Mouse (Mus musculus) neural tube, embryonic 13.5 days (tissue): Measurements from ENCODE around the gene Lhx3. TPM values are rescaled to one million over a fixed set of nuclear protein-coding genes. Genes with fewer than 3 reads are reported as not detected.

Experiments used
- ATAC-seq: fragments of 200-750 bp; cut with Nextera tagmentation; 2 replicates; pipeline ENCODE4 v1.8.0; 2017; ENCODE audit warnings: low read depth, mild to moderate bottlenecking, moderate TSS enrichment, moderate library complexity
- H3K27ac ChIP-seq: fragments of 300-500 bp; sonication (generic); replicated peaks from 2 replicates; pipeline ENCODE4 v1.5.1; 2015; ENCODE audit warnings: moderate library complexity, mild to moderate bottlenecking, inconsistent platforms
- H3K27me3 ChIP-seq: fragments of 300-500 bp; sonication (generic); 2 replicates; pipeline ENCODE4 v1.6.1; 2015; ENCODE audit warnings: mild to moderate bottlenecking, inconsistent platforms
- H3K36me3 ChIP-seq: fragments of 300-500 bp; sonication (generic); 2 replicates; pipeline ENCODE4 v1.6.1; 2015; ENCODE audit warnings: mild to moderate bottlenecking, inconsistent platforms
- H3K4me1 ChIP-seq: fragments of 300-500 bp; sonication (generic); replicated peaks from 2 replicates; pipeline ENCODE4 v1.6.1; 2015; ENCODE audit warnings: inconsistent platforms
- H3K4me2 ChIP-seq: fragments of 300-500 bp; sonication (generic); 2 replicates; pipeline ENCODE4 v1.6.1; 2015; ENCODE audit warnings: inconsistent platforms, mild to moderate bottlenecking, moderate library complexity
- H3K4me3 ChIP-seq: fragments of 300-500 bp; sonication (generic); 2 replicates; pipeline ENCODE4 v1.5.1; 2015; ENCODE audit warnings: mild to moderate bottlenecking, inconsistent platforms
- H3K9ac ChIP-seq: fragments of 300-500 bp; sonication (generic); 2 replicates; pipeline ENCODE4 v1.6.1; 2015; ENCODE audit warnings: moderate library complexity, mild to moderate bottlenecking, inconsistent platforms
- H3K9me3 ChIP-seq: fragments of 300-500 bp; sonication (generic); 2 replicates; pipeline ENCODE4 v1.6.1; 2016; ENCODE audit warnings: inconsistent platforms
- WGBS: fragments of 180-500 bp; shearing (Covaris S2); methylation state at CpG from one replicate; pipeline ENCODE4 v1.1.7; 2015; 5-methylcytosine and 5-hydroxymethylcytosine counted together
- polyA plus RNA-seq: library from polyadenylated mRNA; unstranded; fragments of >200 nt; fragmentation: Nextera tagmentation; extraction: Ambion mirVana; gene quantifications from 2 replicates; pipeline ENCODE4 v1.2.1, GENCODE M21; 2015

The Lhx3 gene
- polyA plus RNA-seq, 1 experiment from 2014 or later = 12.5 TPM

DNA sequence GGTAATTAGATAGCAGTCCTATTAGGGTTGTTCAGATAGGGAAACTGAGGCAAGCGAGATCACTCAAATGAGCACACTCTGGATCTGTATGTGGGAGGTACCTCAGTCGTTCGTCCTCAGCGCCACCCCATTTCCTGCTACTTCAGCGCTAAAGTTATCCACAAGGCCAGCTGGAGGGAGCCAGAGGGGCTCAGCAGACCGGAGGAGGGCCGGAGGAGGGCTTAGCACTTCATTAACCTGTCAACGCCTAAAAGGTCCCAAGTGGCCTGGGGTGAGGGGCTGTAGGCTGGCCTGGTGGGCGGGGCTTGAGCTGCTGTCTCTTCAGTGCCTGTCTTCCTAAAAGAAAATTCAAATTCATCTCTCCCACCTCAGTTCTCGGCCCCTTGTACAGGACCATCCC lies 9.6 kb downstream of the Lhx3 start:
- no peak overlapping the region for H3K4me3 ChIP-seq
- no peaks in the 10 kb centered on the region for H3K36me3 ChIP-seq
- ATAC-seq = 0 out of 2 replicates have a peak, but pooled peaks have one; percentile 22
- H3K27ac ChIP-seq = no peak overlapping the region
- under 1% methylated on average over 10 of the region's 10 CpGs for WGBS
- no peak overlapping the region for H3K4me2 ChIP-seq
- no peak overlapping the region for H3K9ac ChIP-seq
- H3K27me3 ChIP-seq = peaks cover 100% of the 10 kb centered on the region
- H3K9me3 ChIP-seq = no peaks in the 10 kb centered on the region
- H3K4me1 ChIP-seq = peaks cover 36% of the 10 kb centered on the region

DNA sequence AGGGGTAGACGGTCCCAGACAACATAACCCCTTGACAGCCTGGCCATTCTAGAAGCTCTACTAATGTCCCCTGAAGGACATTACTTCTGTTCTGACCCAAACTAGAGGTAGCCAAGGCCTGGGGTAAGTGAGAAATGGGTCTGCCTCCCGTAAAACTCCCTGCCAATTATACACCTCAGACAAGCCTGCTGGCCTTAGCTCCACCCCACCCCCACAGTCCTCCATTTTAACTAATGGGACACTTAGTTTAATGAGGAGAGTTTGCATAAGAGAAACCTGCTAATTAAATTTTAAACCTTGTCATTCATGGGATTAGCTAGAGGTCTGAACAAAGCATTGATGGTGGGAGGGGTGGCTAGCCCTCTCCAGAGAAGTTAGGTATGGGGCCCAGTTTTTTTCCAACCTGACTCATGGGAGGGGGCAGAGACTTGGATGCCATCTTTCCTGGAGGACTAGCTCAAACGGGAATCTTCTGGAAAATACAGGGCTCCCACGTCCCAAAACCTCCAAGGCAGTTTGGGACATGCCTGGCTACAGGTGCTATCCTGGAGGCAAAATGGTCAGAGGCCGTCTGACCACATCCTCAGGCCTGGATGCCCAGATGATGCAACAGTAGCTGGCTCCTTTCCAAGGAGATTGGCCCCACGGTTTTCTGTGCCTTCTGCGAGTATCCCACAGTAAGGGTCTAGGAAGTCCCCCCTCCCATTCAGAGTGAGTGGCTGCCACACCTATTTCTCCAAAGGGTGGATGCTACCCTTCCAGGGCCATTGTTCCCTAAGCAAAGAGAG lies 13.3 kb downstream of the Lhx3 start:
- Histone ChIP-seq H3K9ac (no peak overlapping the region), H3K27ac (no peak overlapping the region), H3K4me1 (peaks cover 22% of the 10 kb centered on the region), H3K27me3 (peaks cover 96% of the 10 kb centered on the region), H3K9me3 (no peaks in the 10 kb centered on the region), H3K36me3 (no peaks in the 10 kb centered on the region), H3K4me2 (no peak overlapping the region), H3K4me3 (no peak overlapping the region)
- ATAC-seq = no peak
- WGBS = 30% methylated on average over 7 of the region's 7 CpGs

DNA sequence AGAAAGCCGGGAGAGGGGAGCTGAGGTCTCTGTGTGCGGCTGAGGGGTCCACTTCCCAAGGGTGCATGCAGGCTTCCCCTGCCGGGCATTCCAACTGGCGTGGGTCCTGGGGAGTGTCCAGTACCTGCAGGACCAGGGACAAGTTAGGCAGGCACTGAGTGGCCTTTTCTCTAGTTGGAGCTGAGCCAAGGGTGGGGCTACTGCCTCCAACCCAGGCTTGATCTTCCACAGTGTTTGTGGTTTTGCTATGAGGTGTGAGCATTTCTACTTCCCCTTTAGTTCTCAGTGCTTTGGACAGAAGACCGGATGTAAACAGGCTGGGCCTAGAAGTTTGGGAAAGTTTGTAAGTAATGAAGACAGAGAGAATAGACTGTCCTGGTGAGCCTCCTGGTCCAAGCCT lies 19.6 kb downstream of the Lhx3 start:
- H3K4me2 ChIP-seq = no peak overlapping the region
- no peaks in the 10 kb centered on the region for H3K36me3 ChIP-seq
- H3K9ac ChIP-seq = no peak overlapping the region
- no peaks in the 10 kb centered on the region for H3K9me3 ChIP-seq
- no peak overlapping the region for H3K4me3 ChIP-seq
- no peak overlapping the region for H3K27ac ChIP-seq
- peaks cover 63% of the 10 kb centered on the region for H3K27me3 ChIP-seq
- no peak for ATAC-seq
- no peaks in the 10 kb centered on the region for H3K4me1 ChIP-seq
- WGBS = 82% methylated on average over 5 of the region's 5 CpGs

DNA sequence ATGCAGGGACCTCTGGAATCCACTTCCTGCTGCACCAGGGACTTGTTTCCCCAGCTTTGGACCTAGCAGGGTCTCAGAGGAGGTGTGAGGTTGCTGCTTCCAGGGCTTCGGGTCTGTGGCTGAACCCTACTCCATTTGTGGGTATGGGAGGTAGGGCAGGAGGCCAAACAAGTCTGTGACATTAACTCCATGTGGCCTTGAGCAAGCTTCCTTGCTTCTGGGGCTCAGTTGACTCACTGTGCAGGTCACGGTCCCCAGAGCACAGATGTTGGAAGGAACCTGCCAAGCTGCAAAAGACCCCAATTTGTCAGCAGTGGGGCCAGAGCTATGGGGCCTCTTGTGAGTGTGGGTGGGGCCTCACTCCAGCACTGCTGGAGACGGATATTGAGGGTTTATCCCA lies 23.7 kb downstream of the Lhx3 start:
- Histone ChIP-seq H3K36me3 (no peaks in the 10 kb centered on the region), H3K27me3 (peaks cover 26% of the 10 kb centered on the region), H3K9ac (no peak overlapping the region), H3K9me3 (no peaks in the 10 kb centered on the region), H3K27ac (no peak overlapping the region), H3K4me1 (peaks cover 13% of the 10 kb centered on the region; the same call in 1 of the 2 replicates), H3K4me3 (no peak overlapping the region), H3K4me2 (no peak overlapping the region)
- ATAC-seq = no peak
- 58% methylated on average over 3 of the region's 3 CpGs for WGBS

DNA sequence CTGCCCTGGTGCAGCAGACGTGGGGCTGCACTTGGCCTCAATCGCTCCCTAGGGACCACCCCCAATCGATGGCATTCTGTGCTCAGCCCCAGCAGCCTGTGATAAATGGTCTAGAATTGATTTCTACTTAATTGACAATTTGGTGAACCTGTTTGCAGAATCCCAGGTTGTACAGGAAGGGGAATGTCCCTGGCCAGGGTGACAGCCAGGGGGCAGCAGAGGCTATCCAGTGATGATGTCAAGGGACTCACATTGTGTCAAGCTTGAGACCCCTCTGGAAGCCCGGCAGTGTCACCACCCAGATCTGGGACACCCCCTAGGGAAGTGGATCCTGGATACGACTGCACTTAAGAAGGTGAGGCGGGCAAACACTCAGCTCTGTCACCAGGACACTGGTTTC lies 25.4 kb downstream of the Lhx3 start:
- Histone ChIP-seq H3K4me1 (peaks cover 18% of the 10 kb centered on the region; the same call in 1 of the 2 replicates), H3K36me3 (no peaks in the 10 kb centered on the region), H3K4me2 (no peak overlapping the region), H3K27me3 (peaks cover 21% of the 10 kb centered on the region), H3K4me3 (no peak overlapping the region), H3K27ac (no peak overlapping the region), H3K9ac (no peak overlapping the region), H3K9me3 (no peaks in the 10 kb centered on the region)
- peak; percentile 62; the same call in 1 of the 2 replicates for ATAC-seq
- 15% methylated on average over 6 of the region's 6 CpGs for WGBS

DNA sequence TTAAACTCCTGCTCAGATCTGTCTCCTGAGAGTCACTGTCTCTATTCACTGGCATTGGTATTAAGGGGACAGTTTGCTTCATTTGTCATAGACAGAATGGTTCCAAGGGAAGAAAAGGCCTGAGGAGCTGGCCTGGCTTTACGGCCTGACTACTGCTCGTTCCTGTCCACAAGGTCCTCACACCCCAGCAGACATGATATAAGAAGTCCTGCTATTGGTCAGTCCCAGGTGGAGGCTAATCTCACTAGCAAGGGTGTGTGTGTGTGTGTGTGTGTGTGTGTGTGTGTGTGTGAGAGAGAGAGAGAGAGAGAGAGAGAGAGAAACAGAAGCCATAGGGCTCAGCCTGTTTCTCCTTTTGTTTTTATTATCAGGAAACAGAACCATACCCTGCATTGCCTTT lies 30.9 kb downstream of the Lhx3 start:
- H3K9me3 ChIP-seq = no peaks in the 10 kb centered on the region
- no peak overlapping the region for H3K27ac ChIP-seq
- H3K27me3 ChIP-seq = peaks cover 17% of the 10 kb centered on the region
- 23% methylated on average over 2 of the region's 2 CpGs for WGBS
- no peak overlapping the region for H3K9ac ChIP-seq
- no peak overlapping the region for H3K4me3 ChIP-seq
- H3K4me2 ChIP-seq = no peak overlapping the region
- H3K36me3 ChIP-seq = no peaks in the 10 kb centered on the region
- H3K4me1 ChIP-seq = peaks cover 18% of the 10 kb centered on the region
- ATAC-seq = no peak

DNA sequence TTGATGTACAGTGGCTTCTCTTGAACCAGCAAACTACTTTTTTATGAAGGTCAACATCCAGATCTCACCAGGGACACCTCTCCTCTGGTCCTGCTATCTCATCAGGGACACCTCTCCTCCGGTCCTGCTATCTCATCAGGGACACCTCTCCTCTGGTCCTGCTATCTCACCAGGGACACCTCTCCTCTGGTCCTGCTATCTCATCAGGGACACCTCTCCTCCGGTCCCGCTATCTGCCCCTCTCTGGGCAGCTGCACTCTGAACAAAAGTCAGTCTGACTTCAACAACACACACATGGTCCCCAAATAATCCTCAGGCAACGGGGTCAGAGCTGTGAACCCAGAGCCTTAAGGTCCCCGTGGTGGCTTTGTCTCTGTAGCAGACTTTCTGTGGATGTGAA lies 31.4 kb downstream of the Lhx3 start:
- Histone ChIP-seq H3K27ac (no peak overlapping the region), H3K4me2 (no peak overlapping the region), H3K9ac (no peak overlapping the region), H3K27me3 (peaks cover 22% of the 10 kb centered on the region), H3K36me3 (no peaks in the 10 kb centered on the region), H3K9me3 (no peaks in the 10 kb centered on the region), H3K4me1 (peaks cover 15% of the 10 kb centered on the region), H3K4me3 (no peak overlapping the region)
- WGBS = 56% methylated on average over 5 of the region's 5 CpGs
- ATAC-seq = no peak

DNA sequence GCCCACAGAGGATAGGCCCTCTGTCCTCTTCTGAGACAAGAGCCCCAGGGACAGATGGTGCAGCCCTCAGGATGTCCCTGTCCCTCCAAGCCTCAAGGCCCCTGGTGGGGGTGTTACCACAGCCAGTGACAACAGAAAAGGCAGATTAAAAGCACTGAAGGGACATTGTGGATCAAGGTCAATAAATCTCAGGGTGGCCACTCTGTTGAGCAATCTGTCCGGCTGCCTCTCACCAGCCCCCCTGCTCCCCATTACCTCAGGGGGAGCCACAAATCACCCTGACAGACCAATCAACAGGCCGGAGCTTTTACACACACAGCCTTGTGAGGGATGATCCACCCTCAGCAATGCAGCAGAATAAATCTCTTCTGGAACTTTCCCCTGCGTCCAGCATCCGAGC lies 32.9 kb downstream of the Lhx3 start:
- no peak overlapping the region for H3K4me2 ChIP-seq
- 2% methylated on average over 4 of the region's 4 CpGs for WGBS
- 0 out of 2 replicates have a peak overlapping the region, but pooled peaks have one; percentile 31 for H3K9ac ChIP-seq
- H3K36me3 ChIP-seq = no peaks in the 10 kb centered on the region
- H3K4me3 ChIP-seq = no peak overlapping the region
- H3K4me1 ChIP-seq = peaks cover 25% of the 10 kb centered on the region
- H3K27ac ChIP-seq = peak overlapping the region; percentile 52; the same call in 1 of the 2 replicates
- H3K9me3 ChIP-seq = no peaks in the 10 kb centered on the region
- H3K27me3 ChIP-seq = peaks cover 23% of the 10 kb centered on the region
- peak; percentile 56; the same call in 1 of the 2 replicates for ATAC-seq

DNA sequence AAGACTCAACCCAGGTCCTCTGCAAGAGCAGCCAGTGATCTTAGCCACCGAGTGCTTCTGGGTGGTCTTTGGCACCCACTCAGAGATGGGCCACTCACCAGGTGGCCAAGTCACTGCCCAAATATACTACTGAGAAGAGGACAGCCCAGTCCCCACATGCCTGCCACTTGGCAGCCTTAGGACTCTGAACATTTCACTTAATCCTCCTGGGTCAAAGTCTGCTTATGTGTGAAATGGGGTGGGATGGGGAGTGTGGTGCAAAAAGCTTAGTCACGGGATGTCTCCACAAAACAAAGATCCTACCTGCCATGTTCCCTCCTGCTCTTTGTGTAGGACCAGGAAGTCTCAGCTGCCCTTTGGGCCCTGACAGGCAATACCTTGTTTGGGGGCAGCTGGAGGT lies 35.9 kb downstream of the Lhx3 start:
- Histone ChIP-seq H3K27ac (no peak overlapping the region), H3K36me3 (no peaks in the 10 kb centered on the region), H3K4me3 (no peak overlapping the region), H3K9me3 (no peaks in the 10 kb centered on the region), H3K9ac (no peak overlapping the region), H3K4me2 (no peak overlapping the region), H3K4me1 (peaks cover 43% of the 10 kb centered on the region), H3K27me3 (peaks cover 31% of the 10 kb centered on the region)
- 90% methylated on average over 2 of the region's 2 CpGs for WGBS
- no peak for ATAC-seq

DNA sequence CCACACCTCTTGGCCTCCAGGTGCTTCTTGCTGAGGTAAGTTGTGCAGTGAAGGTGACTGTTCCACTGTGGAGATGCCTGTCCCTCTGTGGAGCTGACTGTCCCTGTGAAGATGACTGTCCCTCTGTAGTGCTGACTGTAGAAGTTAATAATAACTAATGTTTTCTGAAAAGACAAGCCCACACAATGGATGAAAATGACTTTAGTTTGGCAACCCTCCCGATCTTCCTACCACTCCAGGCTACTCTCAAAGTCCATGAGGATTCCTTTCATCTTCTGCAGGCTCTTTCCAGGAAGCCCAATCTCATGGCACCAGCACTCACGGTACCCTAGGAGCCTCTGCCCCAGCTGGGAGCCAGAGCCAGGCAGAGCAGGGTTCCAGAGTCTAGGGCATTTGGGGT lies 37.7 kb downstream of the Lhx3 start:
- Histone ChIP-seq H3K9ac (no peak overlapping the region), H3K27ac (no peak overlapping the region), H3K36me3 (no peaks in the 10 kb centered on the region), H3K9me3 (no peaks in the 10 kb centered on the region), H3K4me1 (peaks cover 39% of the 10 kb centered on the region), H3K4me2 (no peak overlapping the region), H3K27me3 (peaks cover 28% of the 10 kb centered on the region), H3K4me3 (no peak overlapping the region)
- 54% methylated on average over 2 of the region's 2 CpGs for WGBS
- ATAC-seq = no peak

DNA sequence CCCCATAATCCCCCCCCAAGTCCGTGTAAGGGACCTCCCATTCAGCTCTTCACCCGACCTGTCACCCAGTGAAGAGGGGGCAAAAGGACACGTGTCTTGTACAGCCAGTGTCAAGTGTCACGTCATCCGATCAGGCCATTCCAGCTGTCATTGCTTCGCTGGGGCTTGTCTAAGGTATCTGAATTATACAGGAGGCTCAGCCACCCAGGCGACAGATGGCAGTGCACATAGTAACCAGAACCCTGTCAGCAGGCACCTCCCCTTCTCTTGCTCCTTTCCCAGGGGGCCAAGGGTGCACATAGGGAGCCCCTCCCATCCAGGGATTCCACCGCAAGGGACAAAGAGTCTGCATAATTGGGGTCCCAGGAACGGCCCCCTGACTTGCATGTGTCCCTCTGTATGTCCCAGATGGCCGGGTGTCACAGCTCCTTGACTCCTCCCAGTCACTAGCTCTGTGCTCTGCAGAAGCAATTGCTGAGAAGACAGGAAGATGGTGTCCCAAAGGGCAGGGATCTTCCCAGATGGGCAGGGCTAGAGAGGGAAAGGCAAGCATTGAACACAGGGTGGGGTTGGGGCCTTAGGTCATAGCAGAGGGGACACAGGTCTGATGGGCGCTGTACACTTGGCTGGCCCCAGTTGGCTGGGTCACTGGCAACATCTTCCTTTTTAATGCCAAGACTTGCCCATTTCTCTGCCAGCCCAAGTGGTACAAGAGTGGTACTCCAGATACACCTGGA lies 39.1 kb downstream of the Lhx3 start:
- Histone ChIP-seq H3K4me1 (peaks cover 34% of the 10 kb centered on the region), H3K9me3 (no peaks in the 10 kb centered on the region), H3K9ac (no peak overlapping the region), H3K27ac (no peak overlapping the region), H3K4me2 (no peak overlapping the region), H3K4me3 (no peak overlapping the region), H3K36me3 (no peaks in the 10 kb centered on the region), H3K27me3 (peaks cover 28% of the 10 kb centered on the region)
- ATAC-seq = no peak
- 25% methylated on average over 11 of the region's 11 CpGs for WGBS

DNA sequence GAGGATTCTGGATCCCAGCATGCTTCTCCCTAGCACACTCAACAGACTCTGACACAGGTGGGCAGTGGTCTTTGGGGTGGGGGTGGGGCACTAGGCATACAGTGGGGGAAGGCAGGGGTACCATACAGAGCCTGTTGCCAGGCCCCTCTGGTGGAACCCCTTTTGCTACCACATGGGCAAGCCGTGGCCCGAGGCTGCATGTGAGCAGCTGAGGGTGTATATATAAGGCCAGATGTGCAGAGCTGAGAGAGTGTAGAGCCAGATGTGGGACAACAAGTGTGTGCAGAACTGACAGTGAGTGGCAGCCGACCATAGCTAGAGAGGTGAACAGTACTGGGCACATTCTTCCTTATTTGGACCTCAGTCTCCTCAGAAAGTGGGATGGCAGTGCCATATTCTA lies 41.2 kb downstream of the Lhx3 start:
- 80% methylated on average over 3 of the region's 3 CpGs for WGBS
- Histone ChIP-seq H3K9me3 (no peaks in the 10 kb centered on the region), H3K4me1 (peaks cover 34% of the 10 kb centered on the region), H3K36me3 (no peaks in the 10 kb centered on the region), H3K9ac (no peak overlapping the region), H3K4me2 (no peak overlapping the region), H3K27ac (no peak overlapping the region), H3K27me3 (peaks cover 15% of the 10 kb centered on the region), H3K4me3 (no peak overlapping the region)
- no peak for ATAC-seq
